Mouse (Mus musculus): ENCODE results near the gene Adcy2.

Adcy2 gene

GRCm38 (mm10) chr13:68998918-68999801, at the start of gene Adcy2:
Gene Adcy2, minus strand, starts transcription at chr13:68999541.
- DNase-seq (ENCODE audit: extremely low spot score, low read depth, low spot score): no peak

- DNase-seq (ENCODE audit: extremely low spot score, low read depth, low spot score): no peak
These were observed 37.8 kb upstream of the Adcy2 start for GRCm38 (mm10) chr13:69036991-69037597.

GRCm38 (mm10) chr13:69034621-69035020, 35.3 kb upstream of the Adcy2 start:
- no peak for DNase-seq (ENCODE audit: extremely low spot score, low read depth, low spot score)

- no peak for DNase-seq (ENCODE audit: extremely low spot score, low read depth, low spot score)
These were observed 34.2 kb upstream of the Adcy2 start for GRCm38 (mm10) chr13:69033532-69033931.

- DNase-seq (ENCODE audit: extremely low spot score, low read depth, low spot score): no peak
These were observed 29.9 kb upstream of the Adcy2 start for GRCm38 (mm10) chr13:69029078-69029757.

- no peak for DNase-seq (ENCODE audit: extremely low spot score, low read depth, low spot score)
These were observed 25.6 kb upstream of the Adcy2 start for GRCm38 (mm10) chr13:69024964-69025363.

- no peak for DNase-seq (ENCODE audit: extremely low spot score, low read depth, low spot score)
These were observed 23.9 kb upstream of the Adcy2 start for GRCm38 (mm10) chr13:69023239-69023638.

- DNase-seq (ENCODE audit: extremely low spot score, low read depth, low spot score): no peak
These were observed 21.2 kb upstream of the Adcy2 start for GRCm38 (mm10) chr13:69020574-69020973.

GRCm38 (mm10) chr13:69006915-69007314, 7.6 kb upstream of the Adcy2 start:
- no peak for DNase-seq (ENCODE audit: extremely low spot score, low read depth, low spot score)

GRCm38 (mm10) chr13:69006091-69006490, 6.8 kb upstream of the Adcy2 start:
- no peak for DNase-seq (ENCODE audit: extremely low spot score, low read depth, low spot score)

GRCm38 (mm10) chr13:69004406-69004805, 5.1 kb upstream of the Adcy2 start:
- DNase-seq (ENCODE audit: extremely low spot score, low read depth, low spot score): no peak

GRCm38 (mm10) chr13:69002631-69003030, 3.3 kb upstream of the Adcy2 start:
- no peak for DNase-seq (ENCODE audit: extremely low spot score, low read depth, low spot score)

- no peak for DNase-seq (ENCODE audit: extremely low spot score, low read depth, low spot score)
These were observed 2.8 kb upstream of the Adcy2 start for GRCm38 (mm10) chr13:69002173-69002572.

GRCm38 (mm10) chr13:68999826-69000225, 485 bp upstream of the Adcy2 start:
- DNase-seq (ENCODE audit: extremely low spot score, low read depth, low spot score): no peak

- no peak for DNase-seq (ENCODE audit: extremely low spot score, low read depth, low spot score)
These were observed 803 bp downstream of the Adcy2 start for GRCm38 (mm10) chr13:68998558-68998917.

- no peak for DNase-seq (ENCODE audit: extremely low spot score, low read depth, low spot score)
These were observed 1.4 kb downstream of the Adcy2 start for GRCm38 (mm10) chr13:68997821-68998551.

- no peak for DNase-seq (ENCODE audit: extremely low spot score, low read depth, low spot score)
These were observed 2.0 kb downstream of the Adcy2 start for GRCm38 (mm10) chr13:68997386-68997785.

GRCm38 (mm10) chr13:68996661-68997060, 2.7 kb downstream of the Adcy2 start:
- no peak for DNase-seq (ENCODE audit: extremely low spot score, low read depth, low spot score)

GRCm38 (mm10) chr13:68985789-68986188, 13.6 kb downstream of the Adcy2 start:
- no peak for DNase-seq (ENCODE audit: extremely low spot score, low read depth, low spot score)

GRCm38 (mm10) chr13:68984000-68984399, 15.3 kb downstream of the Adcy2 start:
- DNase-seq (ENCODE audit: extremely low spot score, low read depth, low spot score): no peak

- no peak for DNase-seq (ENCODE audit: extremely low spot score, low read depth, low spot score)
These were observed 18.3 kb downstream of the Adcy2 start for GRCm38 (mm10) chr13:68981048-68981447.

All from hindlimb bud, embryonic 11.5 days (tissue).